ENCODE assay signal across 8 mouse cellular contexts in genomic region chr4:9769633-9770205, GRCm38 (mm10).
DNase-seq lines count a peak whose midpoint lies in the region; ATAC-seq lines count a peak whose summit lies in the region.

No protein-coding gene starts in this region.

- no peak overlapping the region for H3K27ac ChIP-seq in hindbrain, embryonic 16.5 days (ENCODE audit: low read depth, low read length)

- H3K9me3 ChIP-seq in hindbrain, embryonic 16.5 days (ENCODE audit: control insufficient read depth, low read length): no peaks in the 10 kb centered on the region

- H3K4me2 ChIP-seq in hindbrain, embryonic 16.5 days (ENCODE audit: low read length): peak overlapping the region; percentile 91

- no peak for ATAC-seq in hindbrain, embryonic 16.5 days
- no peak for ATAC-seq in CD4-positive, CD25-positive, alpha-beta regulatory T cell, adult 4 months

- H3K36me3 ChIP-seq in hindbrain, embryonic 16.5 days (ENCODE audit: control insufficient read depth, insufficient read depth, low read length): no peaks in the 10 kb centered on the region

- H3K4me3 ChIP-seq in hindbrain, embryonic 16.5 days (ENCODE audit: low read length): peak overlapping the region; percentile 53

- H3K4me1 ChIP-seq in hindbrain, embryonic 16.5 days (ENCODE audit: control insufficient read depth, insufficient read depth, low read depth, low read length): no peaks in the 10 kb centered on the region

- WGBS in hindbrain, embryonic 16.5 days: 57% methylated on average over 9 of the region's 9 CpGs

- DNase-seq in layer of hippocampus, adult 11-12 months (ENCODE audit: low spot score): peak; percentile 4
- DNase-seq in layer of hippocampus, postnatal 10 days (ENCODE audit: low spot score in 2 of 2): no peak
- DNase-seq in embryo, embryonic 10.5 days (ENCODE audit: low spot score): peak; percentile 48
- DNase-seq in lung, postnatal 36 days: peak; percentile 4
- DNase-seq in adrenal gland, adult 18-20 months (ENCODE audit: low spot score in 2 of 2): no peak
- no peak for DNase-seq in layer of hippocampus, adult 8-10 months (ENCODE audit: low spot score in 2 of 2)

- no peaks in the 10 kb centered on the region for H3K27me3 ChIP-seq in hindbrain, embryonic 16.5 days (replicated peaks; ENCODE audit: control insufficient read depth, insufficient read depth, low read length)

- 0 out of 2 replicates have a peak overlapping the region, but pooled peaks have one; percentile 34 for H3K9ac ChIP-seq in hindbrain, embryonic 16.5 days (ENCODE audit: low read depth, low read length)

Comparison
In these comparisons a context has a peak if more than half of its experiments do, and no peak if none do; other contexts are left out.
1. DNase-seq: peak in layer of hippocampus, adult 11-12 months (single experiment), embryo, embryonic 10.5 days (single experiment) and lung, postnatal 36 days (single experiment); none in layer of hippocampus, postnatal 10 days (0 of 2), adrenal gland, adult 18-20 months (0 of 2) and layer of hippocampus, adult 8-10 months (0 of 2).